Mouse (Mus musculus): ENCODE data around the gene Unc119b.
"Not testable (repeated sequence)": the region's sequence is repeated elsewhere in the genome, so short reads cannot be mapped to it uniquely, and the experiment has no call there.

Unc119b gene

GRCm38 (mm10) chr5:115134234-115135165, at the start of gene Unc119b:
Gene Unc119b (minus strand): TSS chr5:115134975.
- DNase-seq (ENCODE audit: low read depth, low spot score), result peak; percentile 79

- DNase-seq (ENCODE audit: low read depth, low spot score), result no peak
Observed at GRCm38 (mm10) chr5:115183482-115183881, 48.7 kb upstream of the Unc119b start.

GRCm38 (mm10) chr5:115182925-115183324, 48.1 kb upstream of the Unc119b start:
- no peak for DNase-seq (ENCODE audit: low read depth, low spot score)

- DNase-seq (ENCODE audit: low read depth, low spot score), result no peak
Observed at GRCm38 (mm10) chr5:115181248-115181940, 46.6 kb upstream of the Unc119b start.

- no peak for DNase-seq (ENCODE audit: low read depth, low spot score)
Observed at GRCm38 (mm10) chr5:115179596-115179995, 44.8 kb upstream of the Unc119b start.

GRCm38 (mm10) chr5:115177866-115178265, 43.1 kb upstream of the Unc119b start:
- no peak for DNase-seq (ENCODE audit: low read depth, low spot score)

- no peak for DNase-seq (ENCODE audit: low read depth, low spot score)
Observed at GRCm38 (mm10) chr5:115174554-115174953, 39.8 kb upstream of the Unc119b start.

GRCm38 (mm10) chr5:115170150-115170549, 35.4 kb upstream of the Unc119b start:
- no peak for DNase-seq (ENCODE audit: low read depth, low spot score)

GRCm38 (mm10) chr5:115168641-115169415, 34.1 kb upstream of the Unc119b start:
- DNase-seq (ENCODE audit: low read depth, low spot score), result no peak

GRCm38 (mm10) chr5:115167396-115167795, 32.6 kb upstream of the Unc119b start:
- no peak for DNase-seq (ENCODE audit: low read depth, low spot score)

- no peak for DNase-seq (ENCODE audit: low read depth, low spot score)
Observed at GRCm38 (mm10) chr5:115166815-115167194, 32.0 kb upstream of the Unc119b start.

GRCm38 (mm10) chr5:115165895-115166814, 31.4 kb upstream of the Unc119b start:
- no peak for DNase-seq (ENCODE audit: low read depth, low spot score)

GRCm38 (mm10) chr5:115165351-115165750, 30.6 kb upstream of the Unc119b start:
- DNase-seq (ENCODE audit: low read depth, low spot score), result no peak

GRCm38 (mm10) chr5:115164446-115164845, 29.7 kb upstream of the Unc119b start:
- DNase-seq (ENCODE audit: low read depth, low spot score), result not testable (repeated sequence)

- no peak for DNase-seq (ENCODE audit: low read depth, low spot score)
Observed at GRCm38 (mm10) chr5:115163563-115163962, 28.8 kb upstream of the Unc119b start.

- DNase-seq (ENCODE audit: low read depth, low spot score), result not testable (repeated sequence)
Observed at GRCm38 (mm10) chr5:115161940-115162279, 27.1 kb upstream of the Unc119b start.

GRCm38 (mm10) chr5:115161064-115161939, 26.5 kb upstream of the Unc119b start:
- no peak for DNase-seq (ENCODE audit: low read depth, low spot score)

- no peak for DNase-seq (ENCODE audit: low read depth, low spot score)
Observed at GRCm38 (mm10) chr5:115160655-115161054, 25.9 kb upstream of the Unc119b start.

- DNase-seq (ENCODE audit: low read depth, low spot score), result no peak
Observed at GRCm38 (mm10) chr5:115159165-115159564, 24.4 kb upstream of the Unc119b start.
